Mouse (Mus musculus) MEL (cell line): Measurements from ENCODE around the gene Tigit. TPM values are rescaled to one million over a fixed set of nuclear protein-coding genes. Genes with fewer than 3 reads are reported as not detected.

Experiments
- DNase-seq: peaks from one replicate; pipeline ENCODE4 v3.0.0; 2011; ENCODE audit warnings: low read depth, low spot score
- H3K27ac ChIP-seq: 2 replicates; pipeline ENCODE4 v1.5.1; 2012; ENCODE audit warnings: low read depth, mild to moderate bottlenecking, control low read depth, low read length, moderate library complexity; ENCODE audit not compliant: control insufficient read depth
- H3K27me3 ChIP-seq, 2 experiments: fragments of 150-350 bp in 1 of 2; sonication (generic) in 1 of 2; 2 replicates each; pipeline ENCODE4 v1.6.1; 2012; ENCODE audit warnings: low read length in 2 of 2, mild to moderate bottlenecking in 2 of 2, improper control_type of control experiment in 1 of 2, moderate library complexity in 1 of 2; ENCODE audit not compliant: insufficient read depth in 2 of 2, control insufficient read depth in 1 of 2
- H3K36me3 ChIP-seq, 2 experiments: 2 replicates each; pipeline ENCODE4 v1.6.1; 2012 to 2014; ENCODE audit warnings: low read length in 2 of 2, improper control_type of control experiment in 1 of 2, inconsistent platforms in 1 of 2, mild to moderate bottlenecking in 1 of 2; ENCODE audit not compliant: insufficient read depth in 2 of 2, control insufficient read depth in 1 of 2
- H3K4me1 ChIP-seq, 2 experiments: fragments of 150-350 bp in 1 of 2; sonication (generic) in 1 of 2; 2 replicates each; pipeline ENCODE4 v1.6.1; 2012; ENCODE audit warnings: low read length in 2 of 2, improper control_type of control experiment in 1 of 2, mild to moderate bottlenecking in 1 of 2; ENCODE audit not compliant: insufficient read depth in 2 of 2, control insufficient read depth in 1 of 2
- H3K4me3 ChIP-seq, 2 experiments: fragments of 150-350 bp in 1 of 2; sonication (generic) in 1 of 2; 2 replicates each; pipeline ENCODE4 v1.5.1; 2012; ENCODE audit warnings: low read depth in 2 of 2, low read length in 2 of 2, mild to moderate bottlenecking in 2 of 2, moderate library complexity in 2 of 2, control low read depth in 1 of 2, improper control_type of control experiment in 1 of 2; ENCODE audit not compliant: control insufficient read depth in 1 of 2, insufficient read depth in 1 of 2
- H3K79me2 ChIP-seq: 2 replicates; pipeline ENCODE4 v1.6.1; 2012; ENCODE audit warnings: mild to moderate bottlenecking, low read length, moderate library complexity; ENCODE audit not compliant: control insufficient read depth, poor library complexity, insufficient read depth
- H3K9ac ChIP-seq: 2 replicates; pipeline ENCODE4 v1.6.1; 2012; ENCODE audit warnings: low read depth, mild to moderate bottlenecking, control low read depth, low read length, moderate library complexity; ENCODE audit not compliant: control insufficient read depth, poor library complexity, severe bottlenecking
- H3K9me3 ChIP-seq: fragments of 150-350 bp; sonication (generic); replicated peaks from 2 replicates; pipeline ENCODE4 v1.6.1; 2012; ENCODE audit warnings: mild to moderate bottlenecking, low read length, improper control_type of control experiment, moderate library complexity; ENCODE audit not compliant: insufficient read depth
- CHD1 ChIP-seq: IDR thresholded peaks from 2 replicates; pipeline ENCODE4 v1.6.1; 2012; ENCODE audit warnings: low read depth, mild to moderate bottlenecking, inconsistent platforms, low read length, improper control_type of control experiment
- CHD2 ChIP-seq: IDR thresholded peaks from 2 replicates; pipeline ENCODE4 v1.6.1; 2011; ENCODE audit warnings: low read length, improper control_type of control experiment
- CTCF ChIP-seq, 3 experiments: IDR thresholded peaks in 2 of 3; conservative IDR thresholded peaks in 1 of 3; 2 replicates each; pipeline ENCODE4 v1.5.1; 2011 to 2012; ENCODE audit warnings: low read length in 3 of 3, low read depth in 2 of 3, mild to moderate bottlenecking in 2 of 3, improper control_type of control experiment in 1 of 3, inconsistent platforms in 1 of 3, mixed read lengths in 1 of 3, moderate library complexity in 1 of 3; ENCODE audit not compliant: control insufficient read depth in 1 of 3, insufficient read depth in 1 of 3, poor library complexity in 1 of 3, severe bottlenecking in 1 of 3
- E2F4 ChIP-seq: IDR thresholded peaks from 2 replicates; pipeline ENCODE4 v1.6.1; 2011; ENCODE audit warnings: low read depth, low read length, improper control_type of control experiment, borderline replicate concordance
- ELF1 ChIP-seq: IDR thresholded peaks from 2 replicates; pipeline ENCODE4 v1.6.1; 2014; ENCODE audit warnings: low read depth, mild to moderate bottlenecking, inconsistent platforms, low read length, improper control_type of control experiment, moderate library complexity
- EP300 ChIP-seq, 2 experiments: IDR thresholded peaks; 2 replicates each; pipeline ENCODE4 v1.6.1; 2011; ENCODE audit warnings: improper control_type of control experiment in 2 of 2, low read length in 2 of 2, low read depth in 1 of 2, mild to moderate bottlenecking in 1 of 2
- ETS1 ChIP-seq: IDR thresholded peaks from 2 replicates; pipeline ENCODE4 v1.6.1; 2012; ENCODE audit warnings: low read depth, mild to moderate bottlenecking, inconsistent platforms, low read length, improper control_type of control experiment, moderate library complexity
- GATA1 ChIP-seq: IDR thresholded peaks from 2 replicates; pipeline ENCODE4 v1.6.1; 2011; ENCODE audit warnings: low read depth, low read length, improper control_type of control experiment
- HCFC1 ChIP-seq: IDR thresholded peaks from 2 replicates; pipeline ENCODE4 v1.6.1; 2012; ENCODE audit warnings: low read depth, mild to moderate bottlenecking, inconsistent platforms, low read length, improper control_type of control experiment, moderate library complexity
- JUND ChIP-seq: IDR thresholded peaks from 2 replicates; pipeline ENCODE4 v1.6.1; 2011; ENCODE audit warnings: low read depth, mild to moderate bottlenecking, improper control_type of control experiment, low read length
- KAT2A ChIP-seq: conservative IDR thresholded peaks from 2 replicates; pipeline ENCODE4 v1.6.1; 2012; ENCODE audit warnings: low read depth, low read length, improper control_type of control experiment, inconsistent platforms
- MAFK ChIP-seq: IDR thresholded peaks from 2 replicates; pipeline ENCODE4 v1.6.1; 2011; ENCODE audit warnings: low read depth, mild to moderate bottlenecking, low read length, improper control_type of control experiment, borderline replicate concordance
- MAX ChIP-seq: IDR thresholded peaks from 2 replicates; pipeline ENCODE4 v1.6.1; 2011; ENCODE audit warnings: low read length, improper control_type of control experiment
- MAZ ChIP-seq: IDR thresholded peaks from 2 replicates; pipeline ENCODE4 v1.6.1; 2012; ENCODE audit warnings: low read depth, mild to moderate bottlenecking, inconsistent platforms, low read length, improper control_type of control experiment
- MEF2A ChIP-seq: IDR thresholded peaks from 2 replicates; pipeline ENCODE4 v1.6.1; 2014; ENCODE audit warnings: low read depth, mild to moderate bottlenecking, inconsistent platforms, low read length, improper control_type of control experiment; ENCODE audit not compliant: poor library complexity, insufficient replicate concordance, severe bottlenecking; ENCODE audit errors: extremely low read depth
- MYB ChIP-seq: IDR thresholded peaks from 2 replicates; pipeline ENCODE4 v1.6.1; 2011; ENCODE audit warnings: mild to moderate bottlenecking, low read depth, low read length, improper control_type of control experiment
- MYC ChIP-seq: IDR thresholded peaks from 2 replicates; pipeline ENCODE4 v1.6.1; 2011; ENCODE audit warnings: low read depth, mild to moderate bottlenecking, low read length, improper control_type of control experiment, moderate library complexity
- NELFE ChIP-seq: IDR thresholded peaks from 2 replicates; pipeline ENCODE4 v1.6.1; 2011; ENCODE audit warnings: low read depth, low read length, improper control_type of control experiment
- NRF1 ChIP-seq: IDR thresholded peaks from 2 replicates; pipeline ENCODE4 v1.6.1; 2014; ENCODE audit warnings: low read depth, mild to moderate bottlenecking, inconsistent platforms, low read length, improper control_type of control experiment, moderate library complexity; ENCODE audit not compliant: poor library complexity, insufficient read depth, severe bottlenecking
- POLR2A ChIP-seq, 2 experiments: IDR thresholded peaks; 2 replicates each; pipeline ENCODE4 v1.6.1; 2011 to 2012; ENCODE audit warnings: low read length in 2 of 2, mild to moderate bottlenecking in 2 of 2, control low read depth in 1 of 2, improper control_type of control experiment in 1 of 2, low read depth in 1 of 2, moderate library complexity in 1 of 2; ENCODE audit not compliant: control insufficient read depth in 1 of 2, insufficient read depth in 1 of 2, poor library complexity in 1 of 2
- POLR2AphosphoS2 ChIP-seq: IDR thresholded peaks from 2 replicates; pipeline ENCODE4 v1.6.1; 2011; ENCODE audit warnings: low read length, improper control_type of control experiment
- RAD21 ChIP-seq: IDR thresholded peaks from 2 replicates; pipeline ENCODE4 v1.6.1; 2011; ENCODE audit warnings: mild to moderate bottlenecking, low read depth, low read length, improper control_type of control experiment
- RCOR1 ChIP-seq: IDR thresholded peaks from 2 replicates; pipeline ENCODE4 v1.6.1; 2012; ENCODE audit warnings: low read depth, mild to moderate bottlenecking, inconsistent platforms, low read length, improper control_type of control experiment
- SIN3A ChIP-seq: IDR thresholded peaks from 2 replicates; pipeline ENCODE4 v1.6.1; 2012; ENCODE audit warnings: low read length, improper control_type of control experiment, inconsistent platforms
- SMC3 ChIP-seq: IDR thresholded peaks from 2 replicates; pipeline ENCODE4 v1.6.1; 2011; ENCODE audit warnings: low read depth, low read length, improper control_type of control experiment
- TAL1 ChIP-seq: IDR thresholded peaks from 2 replicates; pipeline ENCODE4 v1.6.1; 2012; ENCODE audit warnings: mild to moderate bottlenecking, inconsistent platforms, low read length, moderate library complexity, mixed read lengths
- TBP ChIP-seq: IDR thresholded peaks from 2 replicates; pipeline ENCODE4 v1.8.0; 2011; ENCODE audit warnings: low read depth, low read length, improper control_type of control experiment
- TCF12 ChIP-seq: IDR thresholded peaks from 2 replicates; pipeline ENCODE4 v1.6.1; 2014; ENCODE audit warnings: low read depth, mild to moderate bottlenecking, inconsistent platforms, low read length, improper control_type of control experiment, moderate library complexity
- UBTF ChIP-seq: IDR thresholded peaks from 2 replicates; pipeline ENCODE4 v1.6.1; 2012; ENCODE audit warnings: low read depth, mild to moderate bottlenecking, inconsistent platforms, low read length, improper control_type of control experiment, moderate library complexity, borderline replicate concordance; ENCODE audit not compliant: insufficient read depth
- ZC3H11A ChIP-seq: IDR thresholded peaks from 2 replicates; pipeline ENCODE4 v1.6.1; 2012; ENCODE audit warnings: low read depth, mild to moderate bottlenecking, inconsistent platforms, low read length, improper control_type of control experiment
- ZMIZ1 ChIP-seq: IDR thresholded peaks from 2 replicates; pipeline ENCODE4 v1.6.1; 2012; ENCODE audit warnings: low read depth, mild to moderate bottlenecking, inconsistent platforms, low read length, improper control_type of control experiment, moderate library complexity
- polyA plus RNA-seq, 2 experiments: library from polyadenylated mRNA; stranded (reverse) in 1 of 2; unstranded in 1 of 2; fragments of >175 nt in 1 of 2; fragments of >200 nt in 1 of 2; gene quantifications; 2 replicates each; pipeline versions ENCODE4 v1.2.1 to v1.2.4; 2012; ENCODE audit warnings: low replicate concordance in 2 of 2, low read depth in 1 of 2; ENCODE audit not compliant: insufficient read length in 2 of 2, insufficient read depth in 1 of 2, missing spikeins in 1 of 2
- total RNA-seq: library from RNA; depleted of rRNA; stranded (reverse); fragments of 300-350 nt; gene quantifications from 2 replicates; pipeline ENCODE4 v1.2.3, GENCODE M21; 2012

Tigit gene
- total and polyA plus RNA-seq, 3 experiments: 0.39 to 7.5 TPM; not detected in 1

DNA sequence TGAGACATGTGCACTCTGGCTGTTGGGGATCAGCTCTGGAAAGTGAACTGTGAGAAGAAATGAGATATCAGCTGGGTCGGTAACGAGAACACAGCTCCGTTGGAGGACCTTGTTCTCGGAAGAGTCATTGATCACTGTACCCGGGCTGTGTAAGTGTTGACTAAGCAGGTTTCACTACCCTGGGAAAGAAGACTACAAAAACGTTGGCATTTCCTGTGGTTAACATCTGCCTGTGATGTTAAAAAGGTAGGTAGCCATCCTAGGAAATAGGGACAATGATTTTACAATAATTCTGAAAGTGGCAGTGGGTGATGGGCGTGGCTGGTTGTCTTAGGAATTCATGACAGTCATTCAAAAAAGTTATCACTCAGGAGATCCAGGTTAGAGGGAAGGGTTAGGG is 31.9 kb upstream of the Tigit start:
- DNase-seq: no peak
- Histone ChIP-seq H3K9me3 (no peaks in the 10 kb centered on the region), H3K27me3 (no peaks in the 10 kb centered on the region), H3K27ac (no peak overlapping the region), H3K9ac (no peak overlapping the region), H3K4me3 (no peak overlapping the region), H3K4me1 (peaks cover 2 to 22% of the 10 kb centered on the region in 2 experiments), H3K79me2 (no peaks in the 10 kb centered on the region), H3K36me3 (peaks cover 0 to 6% of the 10 kb centered on the region in 2 experiments; a peak in 2 of 4 replicates)
- TF ChIP-seq HCFC1: no peak
- TF ChIP-seq RAD21: no peak
- TF ChIP-seq MYB: no peak
- no peak for TF ChIP-seq MAFK
- no peak for TF ChIP-seq MYC
- no peak for TF ChIP-seq SMC3

DNA sequence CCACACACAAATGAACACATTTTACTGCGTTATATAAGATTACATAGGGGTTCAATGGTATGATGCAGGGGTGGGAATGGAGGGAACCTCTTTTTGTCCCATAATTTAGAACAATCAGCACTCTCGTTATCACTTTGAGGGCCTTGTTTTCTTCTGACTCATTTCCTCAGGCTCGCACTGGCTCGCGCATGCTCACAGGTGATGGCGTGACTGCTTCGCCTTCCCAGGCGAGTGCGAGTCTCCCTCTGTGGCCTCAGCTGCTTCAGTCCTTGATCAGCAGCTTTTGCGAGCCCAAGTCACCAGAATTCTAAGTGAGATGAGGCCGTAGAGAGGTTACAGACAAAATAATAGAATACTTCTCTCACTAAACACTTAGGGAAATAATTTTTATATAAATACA is 30.2 kb upstream of the Tigit start:
- peak overlapping the region; percentile 42 for H3K9ac ChIP-seq
- H3K4me1 ChIP-seq: peaks cover 2 to 17% of the 10 kb centered on the region in 2 experiments
- TF ChIP-seq E2F4 (no peak), POLR2AphosphoS2 (no peak), CTCF (IDR thresholded peaks at IDR 0.05 in 2 of 3, conservative IDR thresholded peaks at IDR 0.05 in 1 of 3; ENCODE audit: control insufficient read depth in 1 of 3, insufficient read depth in 1 of 3, low read depth in 2 of 3, low read length in 3 of 3, poor library complexity in 1 of 3, severe bottlenecking in 1 of 3) (no peak), NRF1 (peak; percentile 94), NELFE (peak; percentile 31; the same call in 1 of the 2 replicates), ELF1 (no peak), ZMIZ1 (no peak), ETS1 (peak; percentile 72), TBP (peak; percentile 37; the same call in 1 of the 2 replicates), RCOR1 (peak; percentile 45; the same call in 1 of the 2 replicates), TAL1 (0 out of 2 replicates have a peak, but pooled peaks have one; percentile 9), KAT2A (no peak), EP300 (IDR thresholded peaks at IDR 0.05; ENCODE audit: low read depth in 1 of 2, low read length in 2 of 2) (peak; percentile 30 to 41; a peak in 2 of 4 replicates), CHD2 (no peak), MYC (0 out of 2 replicates have a peak, but pooled peaks have one; percentile 49), UBTF (no peak), HCFC1 (peak; percentile 59), MYB (no peak), ZC3H11A (no peak), MEF2A (no peak), RAD21 (no peak), SIN3A (peak; percentile 33; the same call in 1 of the 2 replicates), CHD1 (no peak), MAZ (no peak), MAX (peak; percentile 38; the same call in 1 of the 2 replicates), MAFK (no peak), TCF12 (no peak), GATA1 (peak; percentile 72), SMC3 (no peak), JUND (peak; percentile 37; the same call in 1 of the 2 replicates), POLR2A (IDR thresholded peaks at IDR 0.05; ENCODE audit: control insufficient read depth in 1 of 2, insufficient read depth in 1 of 2, low read depth in 1 of 2, low read length in 2 of 2, poor library complexity in 1 of 2) (0 out of 4 replicates have a peak, but pooled peaks of 1 of the 2 experiments have one; percentile 32)

More for the DNA sequence above, 30.2 kb upstream of the Tigit start:
- Histone ChIP-seq H3K27ac (peak overlapping the region; percentile 49), H3K36me3 (peaks cover 0 to 6% of the 10 kb centered on the region in 2 experiments; a peak in 2 of 4 replicates), H3K4me3 (peak overlapping the region; percentile 15 to 17; a peak in 2 of 4 replicates), H3K27me3 (no peaks in the 10 kb centered on the region), H3K79me2 (no peaks in the 10 kb centered on the region), H3K9me3 (no peaks in the 10 kb centered on the region)
- peak; percentile 87 for DNase-seq
